Mouse (Mus musculus) intestine, embryonic 14.5 days (tissue): Measurements from ENCODE around the gene Pomt1. TPM values are rescaled to one million over a fixed set of nuclear protein-coding genes. Genes with fewer than 3 reads are reported as not detected.

Experiments
- ATAC-seq: fragments of 200-750 bp; cut with Nextera tagmentation; replicated peaks from 2 replicates; pipeline ENCODE4 v1.8.0; 2017; ENCODE audit warnings: low read depth, moderate number of reproducible peaks, moderate TSS enrichment, moderate library complexity; ENCODE audit not compliant: low FRiP score, low TSS enrichment
- DNase-seq: peaks from one replicate; pipeline ENCODE4 v3.0.0-alpha.2; 2018; ENCODE audit warnings: low spot score
- H3K27ac ChIP-seq: fragments of 300-500 bp; sonication (generic); 2 replicates; pipeline ENCODE4 v1.5.1; 2014; ENCODE audit warnings: low read depth, mild to moderate bottlenecking, control low read depth
- H3K27me3 ChIP-seq: fragments of 300-500 bp; sonication (generic); replicated peaks from 2 replicates; pipeline ENCODE4 v1.6.1; 2014; ENCODE audit warnings: low read length, control low read depth; ENCODE audit not compliant: control insufficient read depth, insufficient read depth
- H3K36me3 ChIP-seq: fragments of 300-500 bp; sonication (generic); 2 replicates; pipeline ENCODE4 v1.6.1; 2014; ENCODE audit warnings: low read length, control low read depth; ENCODE audit not compliant: control insufficient read depth, insufficient read depth
- H3K4me1 ChIP-seq: fragments of 300-500 bp; sonication (generic); replicated peaks from 2 replicates; pipeline ENCODE4 v1.6.1; 2014; ENCODE audit warnings: low read length, control low read depth, mixed read lengths; ENCODE audit not compliant: control insufficient read depth, insufficient read depth
- H3K4me2 ChIP-seq: fragments of 300-500 bp; sonication (generic); 2 replicates; pipeline ENCODE4 v1.6.1; 2014; ENCODE audit warnings: low read length
- H3K4me3 ChIP-seq: fragments of 300-500 bp; sonication (generic); 2 replicates; pipeline ENCODE4 v1.5.1; 2014; ENCODE audit warnings: low read depth, low read length, control low read depth, mixed read lengths
- H3K9ac ChIP-seq: fragments of 300-500 bp; sonication (generic); 2 replicates; pipeline ENCODE4 v1.6.1; 2014; ENCODE audit warnings: mild to moderate bottlenecking, low read length
- H3K9me3 ChIP-seq: fragments of 300-500 bp; sonication (generic); 2 replicates; pipeline ENCODE4 v1.6.1; 2016; ENCODE audit warnings: low read length, control low read depth; ENCODE audit not compliant: control insufficient read depth
- WGBS: fragments of 180-500 bp; shearing (Covaris S2); extraction: QIAGEN DNeasy Blood & Tissue Kit; methylation state at CpG from one replicate; pipeline ENCODE4 v1.1.7; 2014; 5-methylcytosine and 5-hydroxymethylcytosine counted together
- polyA plus RNA-seq: library from polyadenylated mRNA; unstranded; fragments of >200 nt; fragmentation: Nextera tagmentation; extraction: Ambion mirVana; gene quantifications from 2 replicates; pipeline ENCODE4 v1.2.1, GENCODE M21; 2014

The Pomt1 gene
- polyA plus RNA-seq, 1 experiment from 2014 or later = 26.9 TPM

GRCm38 (mm10) chr2:32252658-32253057, 16.3 kb downstream of the Pomt1 start:
- no peak overlapping the region for H3K4me2 ChIP-seq
- H3K27ac ChIP-seq = no peak overlapping the region
- peaks cover 82% of the 10 kb centered on the region for H3K36me3 ChIP-seq
- no peak for DNase-seq
- H3K4me1 ChIP-seq = no peaks in the 10 kb centered on the region
- no peaks in the 10 kb centered on the region for H3K27me3 ChIP-seq
- H3K4me3 ChIP-seq = no peak overlapping the region
- 87% methylated on average over 5 of the region's 5 CpGs for WGBS
- no peak for ATAC-seq
- H3K9me3 ChIP-seq = no peaks in the 10 kb centered on the region
- no peak overlapping the region for H3K9ac ChIP-seq

GRCm38 (mm10) chr2:32253352-32253751, 17.0 kb downstream of the Pomt1 start:
- no peak overlapping the region for H3K4me2 ChIP-seq
- no peaks in the 10 kb centered on the region for H3K4me1 ChIP-seq
- H3K27ac ChIP-seq = no peak overlapping the region
- ATAC-seq = no peak
- H3K4me3 ChIP-seq = no peak overlapping the region
- H3K36me3 ChIP-seq = peaks cover 83% of the 10 kb centered on the region
- DNase-seq = no peak
- no peaks in the 10 kb centered on the region for H3K9me3 ChIP-seq
- no peak overlapping the region for H3K9ac ChIP-seq
- 67% methylated on average over 1 of the region's 1 CpGs for WGBS
- no peaks in the 10 kb centered on the region for H3K27me3 ChIP-seq

GRCm38 (mm10) chr2:32254563-32254962, 18.2 kb downstream of the Pomt1 start:
- Histone ChIP-seq H3K4me2 (no peak overlapping the region), H3K9ac (no peak overlapping the region), H3K4me1 (peaks cover 7% of the 10 kb centered on the region), H3K27ac (no peak overlapping the region), H3K9me3 (no peaks in the 10 kb centered on the region), H3K36me3 (peaks cover 75% of the 10 kb centered on the region), H3K4me3 (no peak overlapping the region), H3K27me3 (no peaks in the 10 kb centered on the region)
- DNase-seq = no peak
- no peak for ATAC-seq
- WGBS = 68% methylated on average over 5 of the region's 5 CpGs

GRCm38 (mm10) chr2:32256273-32256672, 19.9 kb downstream of the Pomt1 start:
- ATAC-seq (no peak), DNase-seq (no peak)
- Histone ChIP-seq H3K27me3 (no peaks in the 10 kb centered on the region), H3K36me3 (peaks cover 61% of the 10 kb centered on the region), H3K9me3 (no peaks in the 10 kb centered on the region), H3K4me2 (no peak overlapping the region), H3K4me1 (peaks cover 7% of the 10 kb centered on the region), H3K4me3 (no peak overlapping the region), H3K9ac (no peak overlapping the region), H3K27ac (no peak overlapping the region)
- 89% methylated on average over 11 of the region's 11 CpGs for WGBS

GRCm38 (mm10) chr2:32258887-32259533, 22.6 kb downstream of the Pomt1 start:
- DNase-seq = no peak
- Histone ChIP-seq H3K4me1 (peaks cover 7% of the 10 kb centered on the region), H3K27me3 (no peaks in the 10 kb centered on the region), H3K9ac (peak overlapping the region; percentile 77), H3K4me3 (peak overlapping the region; percentile 94), H3K4me2 (peak overlapping the region; percentile 68), H3K27ac (no peak overlapping the region), H3K9me3 (no peaks in the 10 kb centered on the region), H3K36me3 (peaks cover 41% of the 10 kb centered on the region)
- WGBS = 51% methylated on average over 6 of the region's 6 CpGs
- ATAC-seq = no peak

GRCm38 (mm10) chr2:32259657-32260417, 23.4 kb downstream of the Pomt1 start, which contains the start of gene Uck1:
Gene Uck1 (minus strand): TSS chr2:32260159.
- peak within 1 kb of the TSS; percentile 94 for H3K4me3 ChIP-seq
- H3K27me3 ChIP-seq = no peaks in the 10 kb centered on the region
- ATAC-seq = peak; percentile 93
- DNase-seq = peak; percentile 90
- H3K4me1 ChIP-seq = peaks cover 7% of the 10 kb centered on the region
- no peaks in the 10 kb centered on the region for H3K9me3 ChIP-seq
- WGBS = under 1% methylated on average over 59 of the region's 59 CpGs
- peaks cover 33% of the 10 kb centered on the region for H3K36me3 ChIP-seq
- peak within 1 kb of the TSS; percentile 68 for H3K4me2 ChIP-seq
- peak within 1 kb of the TSS; percentile 69; the same call in 1 of the 2 replicates for H3K27ac ChIP-seq
- H3K9ac ChIP-seq = peak within 1 kb of the TSS; percentile 77

GRCm38 (mm10) chr2:32260635-32261034, 24.2 kb downstream of the Pomt1 start:
- Histone ChIP-seq H3K4me1 (peaks cover 7% of the 10 kb centered on the region), H3K4me3 (0 out of 2 replicates have a peak overlapping the region, but pooled peaks have one; percentile 94), H3K27me3 (no peaks in the 10 kb centered on the region), H3K27ac (no peak overlapping the region), H3K4me2 (peak overlapping the region; percentile 68), H3K9me3 (no peaks in the 10 kb centered on the region), H3K9ac (no peak overlapping the region), H3K36me3 (peaks cover 31% of the 10 kb centered on the region)
- 34% methylated on average over 4 of the region's 4 CpGs for WGBS
- DNase-seq (peak; percentile 60), ATAC-seq (no peak; the same call in 1 of the 2 replicates)

GRCm38 (mm10) chr2:32275823-32276222, 39.4 kb downstream of the Pomt1 start:
- no peaks in the 10 kb centered on the region for H3K9me3 ChIP-seq
- DNase-seq (no peak), ATAC-seq (no peak)
- no peak overlapping the region for H3K4me3 ChIP-seq
- no peak overlapping the region for H3K4me2 ChIP-seq
- H3K9ac ChIP-seq = no peak overlapping the region
- H3K27me3 ChIP-seq = no peaks in the 10 kb centered on the region
- H3K4me1 ChIP-seq = no peaks in the 10 kb centered on the region
- H3K27ac ChIP-seq = no peak overlapping the region
- H3K36me3 ChIP-seq = peaks cover 32% of the 10 kb centered on the region
- 69% methylated on average over 2 of the region's 3 CpGs for WGBS
